ENCODE assay signal across 14 mouse cellular contexts in genomic region chr13:82508176-82508575, GRCm38 (mm10).
DNase-seq lines count a peak whose midpoint lies in the region; ATAC-seq and TF ChIP-seq lines count a peak whose summit lies in the region.
"Had no signal": no experiment of that assay in that cellular context is flagged by ENCODE, and none has a peak within 500 bp of the region (broad histone marks: within the 10 kb centered on the region; RNA-seq: fewer than 3 reads in every experiment).

No protein-coding gene starts in this region.

- no peak for ATAC-seq in embryonic facial prominence, embryonic 11.5 days (replicated peaks; ENCODE audit: insufficient number of reproducible peaks, low FRiP score, low TSS enrichment, low read depth)
- peak; percentile 35; the same call in 1 of the 2 replicates for ATAC-seq in midbrain, embryonic 12.5 days (ENCODE audit: low FRiP score, low read depth)
- no peak for ATAC-seq in midbrain, embryonic 16.5 days
- no peak for ATAC-seq in limb, embryonic 14.5 days (ENCODE audit: low FRiP score, low read depth)

- DNase-seq in embryonic facial prominence, embryonic 11.5 days (ENCODE audit: low spot score), result peak; percentile 61
- DNase-seq in embryonic facial prominence, embryonic 10.5 days (ENCODE audit: low spot score), result no peak
- peak; percentile 19 to 70 for DNase-seq in frontal cortex, postnatal 36 days (ENCODE audit: low spot score in 2 of 2)
- peak; percentile 12 for DNase-seq in limb, embryonic 14.5 days (ENCODE audit: low spot score)
- DNase-seq in cerebellum, adult 9-10 months, result no peak
- DNase-seq in embryo, embryonic 10 days (ENCODE audit: low spot score), result no peak
- DNase-seq: cerebellum, postnatal 10 days; gastrocnemius, postnatal 25 days; spleen, adult 18-20 months had no signal

- H3K27me3 ChIP-seq in embryonic facial prominence, embryonic 11.5 days (ENCODE audit: control insufficient read depth, insufficient read depth, low read length), result no peaks in the 10 kb centered on the region
- H3K27me3 ChIP-seq in embryonic facial prominence, embryonic 10.5 days (replicated peaks; ENCODE audit: low read depth, poor library complexity, severe bottlenecking), result no peaks in the 10 kb centered on the region
- no peaks in the 10 kb centered on the region for H3K27me3 ChIP-seq in midbrain, embryonic 12.5 days
- no peaks in the 10 kb centered on the region for H3K27me3 ChIP-seq in midbrain, embryonic 16.5 days (ENCODE audit: control insufficient read depth, insufficient read depth, low read depth, low read length)
- no peaks in the 10 kb centered on the region for H3K27me3 ChIP-seq in limb, embryonic 14.5 days (ENCODE audit: control insufficient read depth, insufficient read depth, low read length)
- H3K27me3 ChIP-seq: heart, embryonic 13.5 days; limb, embryonic 15.5 days had no signal

- H3K36me3 ChIP-seq in embryonic facial prominence, embryonic 11.5 days (replicated peaks; ENCODE audit: control insufficient read depth, insufficient read depth, low read depth, low read length), result no peaks in the 10 kb centered on the region
- H3K36me3 ChIP-seq in embryonic facial prominence, embryonic 10.5 days (replicated peaks), result no peaks in the 10 kb centered on the region
- no peaks in the 10 kb centered on the region for H3K36me3 ChIP-seq in midbrain, embryonic 12.5 days
- H3K36me3 ChIP-seq in midbrain, embryonic 16.5 days (ENCODE audit: control insufficient read depth, insufficient read depth, low read length), result no peaks in the 10 kb centered on the region
- no peaks in the 10 kb centered on the region for H3K36me3 ChIP-seq in limb, embryonic 14.5 days (ENCODE audit: control insufficient read depth, insufficient read depth, low read length)
- H3K36me3 ChIP-seq: heart, embryonic 13.5 days; limb, embryonic 15.5 days had no signal

- no peak for TF ChIP-seq POLR2A in limb, embryonic 14.5 days (IDR thresholded peaks at IDR 0.05; ENCODE audit: borderline replicate concordance, extremely low read depth, insufficient read depth, insufficient read length)

- no peak overlapping the region for H3K4me2 ChIP-seq in embryonic facial prominence, embryonic 11.5 days (ENCODE audit: low read depth, low read length)
- no peak overlapping the region for H3K4me2 ChIP-seq in midbrain, embryonic 12.5 days (replicated peaks)
- H3K4me2 ChIP-seq in midbrain, embryonic 16.5 days (ENCODE audit: low read length), result no peak overlapping the region
- H3K4me2 ChIP-seq in limb, embryonic 14.5 days (replicated peaks; ENCODE audit: low read depth, low read length, severe bottlenecking), result no peak overlapping the region
- H3K4me2 ChIP-seq: heart, embryonic 13.5 days; hindbrain, embryonic 14.5 days; limb, embryonic 15.5 days had no signal

- H3K4me1 ChIP-seq in embryonic facial prominence, embryonic 11.5 days (ENCODE audit: control insufficient read depth, insufficient read depth, low read length), result no peaks in the 10 kb centered on the region
- no peaks in the 10 kb centered on the region; the same call in 1 of the 2 replicates for H3K4me1 ChIP-seq in embryonic facial prominence, embryonic 10.5 days
- no peaks in the 10 kb centered on the region for H3K4me1 ChIP-seq in midbrain, embryonic 12.5 days
- no peaks in the 10 kb centered on the region for H3K4me1 ChIP-seq in midbrain, embryonic 16.5 days (ENCODE audit: control insufficient read depth, insufficient read depth, low read length)
- no peaks in the 10 kb centered on the region for H3K4me1 ChIP-seq in limb, embryonic 14.5 days (ENCODE audit: control insufficient read depth, insufficient read depth, low read length)
- H3K4me1 ChIP-seq: heart, embryonic 13.5 days; limb, embryonic 15.5 days had no signal

- no peak overlapping the region for H3K4me3 ChIP-seq in embryonic facial prominence, embryonic 11.5 days (ENCODE audit: low read depth, low read length)
- no peak overlapping the region for H3K4me3 ChIP-seq in embryonic facial prominence, embryonic 10.5 days
- H3K4me3 ChIP-seq in midbrain, embryonic 12.5 days, result no peak overlapping the region
- no peak overlapping the region for H3K4me3 ChIP-seq in midbrain, embryonic 16.5 days (ENCODE audit: low read depth, low read length)
- no peak overlapping the region for H3K4me3 ChIP-seq in limb, embryonic 14.5 days (replicated peaks; ENCODE audit: low read length)
- H3K4me3 ChIP-seq: heart, embryonic 13.5 days; limb, embryonic 15.5 days had no signal

- WGBS in embryonic facial prominence, embryonic 11.5 days, result 57% methylated on average over 2 of the region's 2 CpGs
- WGBS in embryonic facial prominence, embryonic 10.5 days, result 71% methylated on average over 2 of the region's 2 CpGs
- WGBS in midbrain, embryonic 12.5 days, result 66% methylated on average over 2 of the region's 2 CpGs
- 32% methylated on average over 2 of the region's 2 CpGs for WGBS in midbrain, embryonic 16.5 days
- WGBS in limb, embryonic 14.5 days, result 34% methylated on average over 2 of the region's 2 CpGs

- H3K9me3 ChIP-seq in embryonic facial prominence, embryonic 11.5 days (replicated peaks; ENCODE audit: control insufficient read depth, low read length), result no peaks in the 10 kb centered on the region
- H3K9me3 ChIP-seq in embryonic facial prominence, embryonic 10.5 days, result no peaks in the 10 kb centered on the region
- no peaks in the 10 kb centered on the region for H3K9me3 ChIP-seq in midbrain, embryonic 12.5 days
- no peaks in the 10 kb centered on the region for H3K9me3 ChIP-seq in midbrain, embryonic 16.5 days (replicated peaks; ENCODE audit: control insufficient read depth, low read length, poor library complexity, severe bottlenecking)
- H3K9me3 ChIP-seq in limb, embryonic 14.5 days (ENCODE audit: control insufficient read depth, low read length), result no peaks in the 10 kb centered on the region
- H3K9me3 ChIP-seq: heart, embryonic 13.5 days; limb, embryonic 15.5 days had no signal

- no peak overlapping the region for H3K9ac ChIP-seq in embryonic facial prominence, embryonic 11.5 days (replicated peaks; ENCODE audit: low read length)
- H3K9ac ChIP-seq in midbrain, embryonic 12.5 days (replicated peaks), result no peak overlapping the region
- H3K9ac ChIP-seq in midbrain, embryonic 16.5 days (ENCODE audit: low read depth, low read length), result no peak overlapping the region
- no peak overlapping the region for H3K9ac ChIP-seq in limb, embryonic 14.5 days (ENCODE audit: low read depth, low read length, severe bottlenecking)
- H3K9ac ChIP-seq: heart, embryonic 13.5 days; hindbrain, embryonic 14.5 days; limb, embryonic 15.5 days had no signal

- H3K27ac ChIP-seq in embryonic facial prominence, embryonic 11.5 days (replicated peaks; ENCODE audit: low read depth, low read length), result no peak overlapping the region
- no peak overlapping the region for H3K27ac ChIP-seq in embryonic facial prominence, embryonic 10.5 days (replicated peaks)
- no peak overlapping the region for H3K27ac ChIP-seq in midbrain, embryonic 12.5 days (replicated peaks)
- H3K27ac ChIP-seq in midbrain, embryonic 16.5 days (ENCODE audit: low read length), result no peak overlapping the region
- H3K27ac ChIP-seq in limb, embryonic 14.5 days (replicated peaks; ENCODE audit: low read depth, low read length), result no peak overlapping the region
- H3K27ac ChIP-seq: heart, embryonic 13.5 days; hindbrain, embryonic 14.5 days; limb, embryonic 15.5 days had no signal

Comparison
In these comparisons a context has a peak if more than half of its experiments do, and no peak if none do; other contexts are left out.
1. DNase-seq: peak in embryonic facial prominence, embryonic 11.5 days (single experiment), frontal cortex, postnatal 36 days (2 of 2) and limb, embryonic 14.5 days (single experiment); none in embryonic facial prominence, embryonic 10.5 days (single experiment), cerebellum, adult 9-10 months (single experiment) and embryo, embryonic 10 days (single experiment).